Mouse (Mus musculus): ENCODE results near the gene Sf3b2.

- TF ChIP-seq CTCF (IDR thresholded peaks at IDR 0.05; ENCODE audit: low read depth, low read length) (no peak), POLR2A (IDR thresholded peaks at IDR 0.05; ENCODE audit: insufficient read depth, low read length) (no peak)
Measured at GRCm38 (mm10) chr19:5327970-5328369, 32.7 kb upstream of the Sf3b2 start.
